8 mouse cellular contexts compared by ENCODE assay signal in genomic region chr6:127989624-127990212, GRCm38 (mm10).
DNase-seq lines count a peak whose midpoint lies in the region; ATAC-seq and TF ChIP-seq lines count a peak whose summit lies in the region.

No protein-coding gene starts in this region.

- ATAC-seq in hindbrain, postnatal 0 days: peak; percentile 73
- ATAC-seq in neural tube, embryonic 15.5 days (ENCODE audit: low FRiP score): peak; percentile 58; the same call in 1 of the 2 replicates
- ATAC-seq in megakaryocyte-erythroid progenitor cell, adult 5-6 weeks (replicated peaks; ENCODE audit: low FRiP score, low TSS enrichment, poor library complexity, severe bottlenecking): no peak

- H3K9ac ChIP-seq in hindbrain, postnatal 0 days (replicated peaks; ENCODE audit: low read length): no peak overlapping the region
- H3K9ac ChIP-seq in neural tube, embryonic 15.5 days (replicated peaks): no peak overlapping the region

- TF ChIP-seq CTCF in hindbrain, postnatal 0 days (IDR thresholded peaks at IDR 0.05; ENCODE audit: low read depth): no peak

- H3K9me3 ChIP-seq in hindbrain, postnatal 0 days (ENCODE audit: low read length): no peaks in the 10 kb centered on the region
- no peaks in the 10 kb centered on the region for H3K9me3 ChIP-seq in neural tube, embryonic 15.5 days (replicated peaks)

- H3K4me2 ChIP-seq in hindbrain, postnatal 0 days (ENCODE audit: low read depth, low read length): no peak overlapping the region
- H3K4me2 ChIP-seq in neural tube, embryonic 15.5 days: no peak overlapping the region

- H3K27me3 ChIP-seq in hindbrain, postnatal 0 days (ENCODE audit: insufficient read depth, low read length): no peaks in the 10 kb centered on the region
- no peaks in the 10 kb centered on the region for H3K27me3 ChIP-seq in neural tube, embryonic 15.5 days (replicated peaks)

- H3K36me3 ChIP-seq in hindbrain, postnatal 0 days (ENCODE audit: insufficient read depth, low read length): no peaks in the 10 kb centered on the region
- no peaks in the 10 kb centered on the region for H3K36me3 ChIP-seq in neural tube, embryonic 15.5 days

- H3K27ac ChIP-seq in hindbrain, postnatal 0 days: peak overlapping the region; percentile 73
- peak overlapping the region; percentile 39; the same call in 1 of the 2 replicates for H3K27ac ChIP-seq in neural tube, embryonic 15.5 days (replicated peaks)

- peak; percentile 93 for DNase-seq in adipocyte (ENCODE audit: low spot score)
- DNase-seq in cerebellum, adult 9-11 months: peak; percentile 94
- peak; percentile 87 for DNase-seq in gastrocnemius, postnatal 14 days
- DNase-seq in hindbrain, postnatal 0 days (ENCODE audit: low spot score): peak; percentile 85
- peak; percentile 51 to 75 for DNase-seq in left cerebral cortex, adult 8-10 months (ENCODE audit: low spot score in 2 of 2)
- peak; percentile 84 to 87 for DNase-seq in urinary bladder, postnatal 4 days (ENCODE audit: low spot score in 2 of 2)

- no peak overlapping the region for H3K4me3 ChIP-seq in hindbrain, postnatal 0 days (ENCODE audit: low read length)
- H3K4me3 ChIP-seq in neural tube, embryonic 15.5 days (replicated peaks): no peak overlapping the region

- intact Hi-C loops in gastrocnemius, postnatal 14 days (cut with DNase I; ENCODE audit: low total_unique reads): no loop called here

- 49% methylated on average over 11 of the region's 11 CpGs for WGBS in hindbrain, postnatal 0 days
- 68% methylated on average over 11 of the region's 11 CpGs for WGBS in neural tube, embryonic 15.5 days

- H3K4me1 ChIP-seq in hindbrain, postnatal 0 days (ENCODE audit: insufficient read depth, low read length): peaks cover 29% of the 10 kb centered on the region
- peaks cover 28% of the 10 kb centered on the region for H3K4me1 ChIP-seq in neural tube, embryonic 15.5 days
